In genomic region chr1:55130190-55130916, GRCm38 (mm10) we compare ENCODE assay signal across 8 mouse cellular contexts. TPM values are rescaled to one million over a fixed set of nuclear protein-coding genes. Genes with fewer than 3 reads are reported as not detected.
DNase-seq lines count a peak whose midpoint lies in the region; ATAC-seq and TF ChIP-seq lines count a peak whose summit lies in the region.

No protein-coding gene starts in this region.

- 75% methylated on average over 10 of the region's 10 CpGs for WGBS in forebrain, embryonic 10.5 days
- WGBS in liver, embryonic 11.5 days: 59% methylated on average over 10 of the region's 10 CpGs

- no peaks in the 10 kb centered on the region for H3K9me3 ChIP-seq in forebrain, embryonic 10.5 days
- no peaks in the 10 kb centered on the region for H3K9me3 ChIP-seq in liver, embryonic 11.5 days (ENCODE audit: control insufficient read depth, low read length)

- ATAC-seq in liver, embryonic 11.5 days (replicated peaks; ENCODE audit: low FRiP score): no peak

- peak overlapping the region; percentile 99 for H3K27ac ChIP-seq in gastrocnemius, adult 2 months
- peak overlapping the region; percentile 99 for H3K27ac ChIP-seq in forebrain, embryonic 10.5 days
- peak overlapping the region; percentile 92 for H3K27ac ChIP-seq in liver, embryonic 11.5 days (ENCODE audit: low read depth, low read length)

- peaks cover 28% of the 10 kb centered on the region for H3K4me1 ChIP-seq in forebrain, embryonic 10.5 days
- H3K4me1 ChIP-seq in liver, embryonic 11.5 days (replicated peaks; ENCODE audit: control insufficient read depth, insufficient read depth, low read length): peaks cover 13% of the 10 kb centered on the region

- peaks cover 13% of the 10 kb centered on the region for H3K36me3 ChIP-seq in forebrain, embryonic 10.5 days (replicated peaks)
- H3K36me3 ChIP-seq in liver, embryonic 11.5 days (ENCODE audit: control insufficient read depth, insufficient read depth, low read length): peaks cover 4% of the 10 kb centered on the region; the same call in 1 of the 2 replicates

- intact Hi-C loops in gastrocnemius, adult 2 months (cut with DNase I): loop anchor here (5.0 kb wide), 1 partner anchor 107 kb away; the partner anchor contains the start of gene Mars2
- intact Hi-C loops in gastrocnemius, postnatal 14 days (cut with DNase I; ENCODE audit: low total_unique reads): no loop called here

- DNase-seq in gastrocnemius, adult 2 months: no peak
- no peak for DNase-seq in gastrocnemius, postnatal 14 days
- peak; percentile 12 for DNase-seq in CD4-positive helper T cell, adult 2 months (ENCODE audit: low read depth, low spot score)
- DNase-seq in forebrain, embryonic 10.5 days (ENCODE audit: extremely low spot score, low spot score): no peak
- no peak for DNase-seq in liver, embryonic 11.5 days (ENCODE audit: low spot score)
- DNase-seq in frontal cortex, postnatal 14 days (ENCODE audit: low spot score in 2 of 2): no peak
- DNase-seq in layer of hippocampus, postnatal 14 days (ENCODE audit: low spot score in 2 of 2): no peak
- no peak for DNase-seq in layer of hippocampus, postnatal 10 days (ENCODE audit: low spot score in 2 of 2)

- H3K4me3 ChIP-seq in gastrocnemius, adult 2 months: peak overlapping the region; percentile 93
- peak overlapping the region; percentile 100 for H3K4me3 ChIP-seq in forebrain, embryonic 10.5 days
- peak overlapping the region; percentile 74 for H3K4me3 ChIP-seq in liver, embryonic 11.5 days (ENCODE audit: low read depth, low read length)

- H3K9ac ChIP-seq in liver, embryonic 11.5 days (ENCODE audit: low read depth, low read length): peak overlapping the region; percentile 49

- TF ChIP-seq CTCF in gastrocnemius, adult 2 months (IDR thresholded peaks at IDR 0.05): no peak

- H3K27me3 ChIP-seq in forebrain, embryonic 10.5 days (ENCODE audit: poor library complexity, severe bottlenecking): no peaks in the 10 kb centered on the region
- H3K27me3 ChIP-seq in liver, embryonic 11.5 days (replicated peaks; ENCODE audit: control insufficient read depth, insufficient read depth, low read length): no peaks in the 10 kb centered on the region

- peak overlapping the region; percentile 67 for H3K4me2 ChIP-seq in liver, embryonic 11.5 days

RNA-seq across cellular contexts. Expression of gene Mob4, which starts 0.7 kb away (rescaled TPM):
- total RNA-seq in gastrocnemius, adult 2 months (2021): 10 to 100 TPM; 34.2 to 41.9 TPM
- total RNA-seq in gastrocnemius, postnatal 14 days (2021): 10 to 100 TPM; 38.5 to 39.9 TPM
- polyA plus RNA-seq in forebrain, embryonic 10.5 days (2016; fragmentation: Nextera tagmentation; extraction: Ambion mirVana): 124 TPM in 2 replicates
- polyA plus RNA-seq in liver, embryonic 11.5 days (2014; fragmentation: Nextera tagmentation; extraction: Ambion mirVana): 82.1 and 94.4 TPM in 2 replicates
- total RNA-seq in layer of hippocampus, postnatal 14 days (2021): 10 to 100 TPM; 63.3 to 67.0 TPM
- 10 to 100 TPM; 64.7 to 79.4 TPM for total RNA-seq in layer of hippocampus, postnatal 10 days (2021)

RNA-seq across cellular contexts. Expression of gene Hspd1, which starts 42.3 kb away (rescaled TPM):
- total RNA-seq in gastrocnemius, adult 2 months (2021): 100 to 1,000 TPM; 156 to 249 TPM
- 100 to 1,000 TPM; 175 to 176 TPM for total RNA-seq in gastrocnemius, postnatal 14 days (2021)
- polyA plus RNA-seq in forebrain, embryonic 10.5 days (2016; fragmentation: Nextera tagmentation; extraction: Ambion mirVana): 636 and 697 TPM in 2 replicates
- 809 and 855 TPM in 2 replicates for polyA plus RNA-seq in liver, embryonic 11.5 days (2014; fragmentation: Nextera tagmentation; extraction: Ambion mirVana)
- 100 to 1,000 TPM; 173 to 192 TPM for total RNA-seq in layer of hippocampus, postnatal 14 days (2021)
- total RNA-seq in layer of hippocampus, postnatal 10 days (2021): 100 to 1,000 TPM; 214 to 215 TPM

RNA-seq across cellular contexts. Expression of gene Hspe1, which starts 42.4 kb away (rescaled TPM):
- 100 to 1,000 TPM in 1 of 2 experiments, 10 to 100 TPM in 1; 77.1 to 120 TPM for total RNA-seq in gastrocnemius, adult 2 months (2021)
- 10 to 100 TPM; 63.7 to 76.8 TPM for total RNA-seq in gastrocnemius, postnatal 14 days (2021)
- 671 and 693 TPM in 2 replicates for polyA plus RNA-seq in forebrain, embryonic 10.5 days (2016; fragmentation: Nextera tagmentation; extraction: Ambion mirVana)
- polyA plus RNA-seq in liver, embryonic 11.5 days (2014; fragmentation: Nextera tagmentation; extraction: Ambion mirVana): 894 and 968 TPM in 2 replicates
- total RNA-seq in layer of hippocampus, postnatal 14 days (2021): 10 to 100 TPM; 95.2 to 98.3 TPM
- 100 to 1,000 TPM; 103 to 106 TPM for total RNA-seq in layer of hippocampus, postnatal 10 days (2021)
